Mouse (Mus musculus) embryonic fibroblast, embryonic 13.5 days (primary cell): ENCODE measurements around the gene Dock4. TPM values are rescaled to one million over a fixed set of nuclear protein-coding genes. Genes with fewer than 3 reads are reported as not detected.

Source experiments
- H3K27ac ChIP-seq: 2 replicates; pipeline ENCODE4 v1.5.1; 2012; ENCODE audit warnings: low read length, control low read depth, inconsistent platforms; ENCODE audit not compliant: insufficient read depth
- H3K4me1 ChIP-seq: 2 replicates; pipeline ENCODE4 v1.6.1; 2011; ENCODE audit warnings: low read length; ENCODE audit not compliant: control insufficient read depth, insufficient read depth
- H3K4me3 ChIP-seq: 2 replicates; pipeline ENCODE4 v1.5.1; 2011; ENCODE audit warnings: mild to moderate bottlenecking, control low read depth, low read length; ENCODE audit not compliant: insufficient read depth
- CTCF ChIP-seq: IDR thresholded peaks from 2 replicates; pipeline ENCODE4 v1.5.1; 2011; ENCODE audit warnings: mild to moderate bottlenecking, control low read depth, low read length, moderate library complexity, borderline replicate concordance; ENCODE audit not compliant: insufficient read depth
- POLR2A ChIP-seq: IDR thresholded peaks from 2 replicates; pipeline ENCODE4 v1.6.1; 2011; ENCODE audit warnings: low read depth, mild to moderate bottlenecking, control low read depth, low read length, moderate library complexity
- polyA plus RNA-seq: library from polyadenylated mRNA; stranded (reverse); fragments of >200 nt; gene quantifications from 2 replicates; pipeline ENCODE4 v1.2.4, GENCODE M21; 2011; ENCODE audit warnings: low read depth; ENCODE audit not compliant: missing spikeins, insufficient read length

The Dock4 gene
- polyA plus RNA-seq, 1 experiment: 12.7 TPM

DNA sequence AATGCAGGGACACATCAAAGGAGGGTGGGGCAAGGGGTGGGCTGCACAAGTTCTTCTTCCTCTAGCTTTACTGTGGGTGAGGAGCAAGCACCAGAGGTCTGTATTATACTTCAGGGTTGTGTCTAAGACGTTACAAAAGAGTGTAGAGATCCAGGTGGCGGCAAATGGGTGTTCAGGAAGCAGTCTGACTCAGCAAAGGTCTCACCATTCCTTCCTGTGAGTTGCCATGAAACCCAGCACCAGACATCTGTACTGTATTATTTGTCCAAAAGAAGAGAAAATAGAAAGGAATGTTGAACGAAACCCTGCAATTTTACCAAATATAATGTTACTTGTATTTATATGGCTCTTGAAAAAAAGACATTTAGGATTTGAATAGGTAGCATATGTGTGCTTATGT lies 135.3 kb downstream of the Dock4 start:
- peaks cover 13% of the 10 kb centered on the region for H3K4me1 ChIP-seq
- TF ChIP-seq POLR2A (no peak), CTCF (no peak)
- H3K4me3 ChIP-seq: no peak overlapping the region
- H3K27ac ChIP-seq: peak overlapping the region; percentile 91

GRCm38 (mm10) chr12:40582059-40582458 lies 136.3 kb downstream of the Dock4 start:
- TF ChIP-seq CTCF (no peak), POLR2A (no peak)
- no peak overlapping the region for H3K4me3 ChIP-seq
- peaks cover 13% of the 10 kb centered on the region for H3K4me1 ChIP-seq
- no peak overlapping the region for H3K27ac ChIP-seq

DNA sequence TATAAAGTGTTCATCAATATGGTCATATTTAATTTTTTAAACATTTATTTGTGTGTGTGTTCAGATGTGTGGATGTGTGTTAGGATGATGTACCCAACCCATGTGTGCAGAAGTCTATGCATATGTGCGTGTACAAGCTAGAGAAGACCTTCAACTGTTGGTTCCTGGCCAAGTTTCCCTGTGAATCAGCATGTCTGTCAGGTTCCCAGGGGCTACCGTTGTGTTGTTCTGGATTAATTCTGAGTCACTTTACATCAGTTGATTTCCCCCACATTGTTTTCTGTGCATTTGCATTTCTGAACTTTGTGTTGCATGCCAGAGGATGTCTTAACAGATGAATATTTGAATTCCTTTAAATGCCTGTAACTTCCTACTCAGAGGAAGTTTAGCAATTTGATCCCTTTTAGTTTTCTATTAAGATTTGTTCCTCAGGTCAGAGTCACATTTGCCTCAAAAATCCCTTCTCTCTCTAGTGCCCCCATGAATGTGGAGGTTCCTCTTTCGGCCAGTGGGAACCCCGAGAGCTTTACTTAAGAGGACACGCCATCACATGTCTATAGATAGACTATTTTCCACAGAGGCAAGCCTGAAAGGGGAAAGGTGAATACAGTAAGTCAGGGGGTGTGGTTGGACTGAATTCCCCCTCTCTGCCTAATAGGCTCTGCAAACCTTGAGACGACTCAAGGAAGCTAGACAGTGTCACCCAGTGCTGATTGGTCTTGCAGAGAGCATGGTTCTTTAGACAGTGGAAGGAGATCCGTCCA lies 139.0 kb downstream of the Dock4 start:
- H3K27ac ChIP-seq: peak overlapping the region; percentile 91
- H3K4me1 ChIP-seq: peaks cover 13% of the 10 kb centered on the region
- TF ChIP-seq POLR2A (no peak), CTCF (no peak)
- no peak overlapping the region for H3K4me3 ChIP-seq

GRCm38 (mm10) chr12:40585456-40586141 lies 139.8 kb downstream of the Dock4 start:
- Histone ChIP-seq H3K4me3 (no peak overlapping the region), H3K4me1 (peaks cover 11% of the 10 kb centered on the region), H3K27ac (peak overlapping the region; percentile 91)
- TF ChIP-seq CTCF (no peak), POLR2A (no peak)

GRCm38 (mm10) chr12:40594161-40594560 lies 148.4 kb downstream of the Dock4 start:
- Histone ChIP-seq H3K27ac (no peak overlapping the region), H3K4me3 (no peak overlapping the region), H3K4me1 (no peaks in the 10 kb centered on the region)
- TF ChIP-seq POLR2A (no peak), CTCF (no peak)

- Histone ChIP-seq H3K4me1 (no peaks in the 10 kb centered on the region), H3K27ac (no peak overlapping the region), H3K4me3 (no peak overlapping the region)
- TF ChIP-seq POLR2A: no peak
- TF ChIP-seq CTCF: no peak
Measured at GRCm38 (mm10) chr12:40595440-40595839, 149.7 kb downstream of the Dock4 start.

DNA sequence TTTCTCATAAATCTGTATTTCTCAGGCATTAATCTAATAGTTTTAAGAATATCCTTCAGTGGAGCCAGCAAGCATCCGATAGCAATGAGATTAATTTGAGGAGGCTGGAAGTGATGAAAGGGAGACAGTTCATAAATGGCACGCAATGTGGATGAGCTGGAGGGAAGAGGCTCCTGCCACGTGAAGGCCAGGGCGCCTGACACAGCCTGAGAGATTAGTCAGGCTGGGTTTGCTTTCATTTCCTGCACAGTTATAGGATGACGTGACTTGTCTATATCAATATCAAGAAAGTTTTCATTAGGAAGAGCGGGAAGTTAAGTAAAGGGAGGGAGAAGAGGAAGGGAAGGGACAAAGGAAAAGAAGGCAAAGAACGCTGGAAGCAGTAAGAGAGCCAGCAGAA lies 150.3 kb downstream of the Dock4 start:
- no peak for TF ChIP-seq POLR2A
- TF ChIP-seq CTCF: no peak
- H3K4me1 ChIP-seq: no peaks in the 10 kb centered on the region
- no peak overlapping the region for H3K27ac ChIP-seq
- no peak overlapping the region for H3K4me3 ChIP-seq

DNA sequence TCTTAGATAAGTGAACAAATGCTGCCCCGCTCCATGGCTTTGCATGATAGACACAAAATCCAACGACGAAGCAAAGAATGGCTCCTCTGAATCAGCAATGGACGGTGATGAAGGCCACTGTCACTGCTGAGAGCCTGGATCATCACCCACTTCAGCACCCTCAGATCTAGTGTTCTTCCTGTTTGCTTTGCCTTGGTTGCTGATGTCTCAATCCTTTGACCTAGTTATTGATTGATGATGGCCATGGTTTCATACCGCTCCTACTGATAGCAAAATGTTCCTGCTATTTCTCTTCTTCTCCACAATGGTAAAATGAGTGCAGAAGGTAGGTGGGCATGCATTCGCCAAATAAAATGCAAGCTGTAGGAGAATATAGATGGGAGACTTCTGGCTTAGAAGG lies 150.7 kb downstream of the Dock4 start:
- TF ChIP-seq POLR2A: no peak
- TF ChIP-seq CTCF: no peak
- no peaks in the 10 kb centered on the region for H3K4me1 ChIP-seq
- H3K4me3 ChIP-seq: no peak overlapping the region
- H3K27ac ChIP-seq: no peak overlapping the region

DNA sequence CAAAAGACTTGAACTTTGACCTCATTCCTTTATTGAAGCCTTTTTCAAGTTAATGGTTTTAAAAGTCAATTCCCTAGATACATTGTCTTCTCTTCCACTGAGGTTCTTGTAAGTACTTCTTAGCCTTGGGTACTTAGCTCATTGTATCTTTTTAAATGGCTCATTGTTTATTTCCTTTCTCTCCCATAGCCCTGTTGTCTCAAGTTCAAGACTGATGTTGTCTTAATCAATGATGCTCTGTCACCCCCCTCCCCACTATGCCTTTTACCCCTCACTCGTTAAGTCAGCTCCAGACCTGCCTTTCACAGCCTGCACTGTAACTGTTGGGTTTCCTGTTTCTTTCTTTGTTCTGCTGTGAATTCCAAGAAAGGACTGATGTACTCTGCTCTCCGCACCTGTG lies 154.2 kb downstream of the Dock4 start:
- no peak overlapping the region for H3K4me3 ChIP-seq
- no peak overlapping the region for H3K27ac ChIP-seq
- no peaks in the 10 kb centered on the region for H3K4me1 ChIP-seq
- TF ChIP-seq CTCF: no peak
- no peak for TF ChIP-seq POLR2A

DNA sequence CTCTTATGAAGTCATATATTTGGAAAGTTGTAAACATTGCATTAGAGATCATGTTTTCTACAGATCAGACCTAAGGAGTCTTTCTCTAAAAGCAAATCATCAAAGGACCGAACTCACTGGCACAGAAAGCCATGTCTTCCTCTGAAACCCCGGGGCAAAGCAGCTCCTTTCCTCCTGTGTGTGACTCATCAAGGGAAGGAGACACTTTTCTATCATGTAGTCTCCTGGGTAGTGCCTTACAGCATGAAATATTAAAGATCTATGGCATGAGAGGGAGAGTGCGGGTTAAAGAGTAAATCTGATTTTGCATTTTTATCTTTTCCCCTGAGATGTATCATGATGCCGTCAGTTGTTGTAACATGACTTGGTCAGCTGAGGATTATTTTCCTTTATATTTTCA lies 159.8 kb downstream of the Dock4 start:
- Histone ChIP-seq H3K4me3 (no peak overlapping the region), H3K4me1 (no peaks in the 10 kb centered on the region), H3K27ac (no peak overlapping the region)
- no peak for TF ChIP-seq POLR2A

DNA sequence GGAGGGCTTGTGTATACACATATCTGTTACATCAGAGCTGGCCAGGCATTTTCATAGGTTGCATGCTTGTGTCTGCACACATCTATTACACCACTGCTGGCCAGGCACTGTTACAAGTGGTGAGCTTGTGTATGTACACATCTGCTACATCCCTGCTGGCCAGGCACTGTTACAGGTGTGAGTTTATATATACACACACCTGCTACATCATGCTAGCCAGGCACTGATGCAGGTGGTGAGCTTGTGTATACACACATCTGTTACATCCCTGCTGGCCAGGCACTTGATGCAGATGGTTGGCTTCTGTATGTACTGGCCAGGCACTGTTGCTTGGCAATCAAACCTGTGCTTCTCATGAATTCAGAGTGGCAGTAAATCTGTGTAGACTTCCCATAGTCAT lies 177.2 kb downstream of the Dock4 start:
- H3K4me1 ChIP-seq: no peaks in the 10 kb centered on the region; the same call in 1 of the 2 replicates
- H3K4me3 ChIP-seq: no peak overlapping the region
- TF ChIP-seq CTCF: no peak
- TF ChIP-seq POLR2A: no peak
- H3K27ac ChIP-seq: no peak overlapping the region
